Mouse (Mus musculus) hindbrain, embryonic 12.5 days (tissue): ENCODE data around the gene Prkag1. TPM values are rescaled to one million over a fixed set of nuclear protein-coding genes. Genes with fewer than 3 reads are reported as not detected.

ENCODE experiments used
- ATAC-seq: fragments of 200-750 bp; cut with Nextera tagmentation; 2 replicates; pipeline ENCODE4 v1.8.0; 2017; ENCODE audit warnings: moderate TSS enrichment; ENCODE audit not compliant: low FRiP score
- H3K27ac ChIP-seq: fragments of 300-500 bp; sonication (generic); 2 replicates; pipeline ENCODE4 v1.5.1; 2016; ENCODE audit warnings: mild to moderate bottlenecking
- H3K27me3 ChIP-seq: fragments of 300-500 bp; sonication (generic); 2 replicates; pipeline ENCODE4 v1.6.1; 2016; ENCODE audit warnings: mild to moderate bottlenecking
- H3K36me3 ChIP-seq: fragments of 300-500 bp; sonication (generic); 2 replicates; pipeline ENCODE4 v1.6.1; 2016; ENCODE audit warnings: mild to moderate bottlenecking
- H3K4me1 ChIP-seq: fragments of 300-500 bp; sonication (generic); 2 replicates; pipeline ENCODE4 v1.6.1; 2016
- H3K4me2 ChIP-seq: fragments of 300-500 bp; sonication (generic); replicated peaks from 2 replicates; pipeline ENCODE4 v1.6.1; 2016; ENCODE audit warnings: mild to moderate bottlenecking
- H3K4me3 ChIP-seq: fragments of 300-500 bp; sonication (generic); 2 replicates; pipeline ENCODE4 v1.5.1; 2016; ENCODE audit warnings: mild to moderate bottlenecking
- H3K9ac ChIP-seq: fragments of 300-500 bp; sonication (generic); 2 replicates; pipeline ENCODE4 v1.6.1; 2016; ENCODE audit warnings: mild to moderate bottlenecking, moderate library complexity
- H3K9me3 ChIP-seq: fragments of 300-500 bp; sonication (generic); replicated peaks from 2 replicates; pipeline ENCODE4 v1.6.1; 2016; ENCODE audit warnings: mild to moderate bottlenecking
- WGBS: fragments of 180-500 bp; shearing (Covaris S2); methylation state at CpG from one replicate; pipeline ENCODE4 v1.1.7; 2016; 5-methylcytosine and 5-hydroxymethylcytosine counted together
- polyA plus RNA-seq: library from polyadenylated mRNA; unstranded; fragments of >200 nt; fragmentation: Nextera tagmentation; extraction: Ambion mirVana; gene quantifications from 2 replicates; pipeline ENCODE4 v1.2.1, GENCODE M21; 2016

Prkag1 gene
- polyA plus RNA-seq, 1 experiment from 2014 or later, result 78.9 TPM

- Histone ChIP-seq H3K9ac (no peak overlapping the region), H3K27ac (no peak overlapping the region), H3K27me3 (peaks cover 59% of the 10 kb centered on the region), H3K4me1 (peaks cover 16% of the 10 kb centered on the region), H3K9me3 (no peaks in the 10 kb centered on the region), H3K4me2 (no peak overlapping the region), H3K36me3 (no peaks in the 10 kb centered on the region), H3K4me3 (no peak overlapping the region)
- WGBS, result 69% methylated on average over 4 of the region's 4 CpGs
- ATAC-seq, result no peak
These were observed 65.4 kb downstream of the Prkag1 start for GRCm38 (mm10) chr15:98765929-98766328.

Other genes starting within 250 kb of the Prkag1 start
- gene Adcy6, start 221.4 kb downstream of the Prkag1 start, polyA plus RNA-seq, result 15.9 and 18.6 TPM in 2 replicates
- 110 and 113 TPM in 2 replicates for gene Cacnb3, start 200.7 kb downstream of the Prkag1 start, polyA plus RNA-seq
- gene Ddx23, start 168.6 kb downstream of the Prkag1 start, polyA plus RNA-seq, result 21.9 and 26.6 TPM in 2 replicates
- gene Rnd1, start 154.1 kb downstream of the Prkag1 start, polyA plus RNA-seq, result 6.4 and 6.5 TPM in 2 replicates
- gene Ccdc65, start 123.3 kb downstream of the Prkag1 start, polyA plus RNA-seq, result 3.1 and 3.5 TPM in 2 replicates
- gene Fkbp11, start 103.3 kb downstream of the Prkag1 start, polyA plus RNA-seq, result 14.3 and 15.1 TPM in 2 replicates
- 65.1 and 65.2 TPM in 2 replicates for gene Arf3, start 68.3 kb downstream of the Prkag1 start, polyA plus RNA-seq
- 0.59 and 0.91 TPM in 2 replicates for gene Wnt10b, start 53.4 kb downstream of the Prkag1 start, polyA plus RNA-seq
- 8.4 and 8.6 TPM in 2 replicates for gene Wnt1, start 41.7 kb downstream of the Prkag1 start, polyA plus RNA-seq
- 0.56 and 0.65 TPM in 2 replicates for gene Ddn, start 22.0 kb downstream of the Prkag1 start, polyA plus RNA-seq
- gene Kmt2d, start 39.7 kb upstream of the Prkag1 start, polyA plus RNA-seq, result 12.2 and 12.5 TPM in 2 replicates
- gene Rhebl1, start 63.0 kb upstream of the Prkag1 start, polyA plus RNA-seq, result 22.0 and 27.0 TPM in 2 replicates
- 0.84 and 1.1 TPM in 2 replicates for gene Dhh, start 67.0 kb upstream of the Prkag1 start, polyA plus RNA-seq
- 38.4 and 39.2 TPM in 2 replicates for gene Lmbr1l, start 86.7 kb upstream of the Prkag1 start, polyA plus RNA-seq
- gene Tuba1b, start 103.0 kb upstream of the Prkag1 start, polyA plus RNA-seq, result 1,219 and 1,243 TPM in 2 replicates
- gene Gm49450, start 122.0 kb upstream of the Prkag1 start, polyA plus RNA-seq, result not detected in 2 replicates
- gene Tuba1a, start 122.2 kb upstream of the Prkag1 start, polyA plus RNA-seq, result 9,547 and 9,692 TPM in 2 replicates
- gene Tuba1c, start 198.4 kb upstream of the Prkag1 start, polyA plus RNA-seq, result 59.6 and 72.4 TPM in 2 replicates
- 23.3 and 35.6 TPM in 2 replicates for gene Prph, start 223.7 kb upstream of the Prkag1 start, polyA plus RNA-seq
- 24.1 and 29.2 TPM in 2 replicates for gene Troap, start 243.1 kb upstream of the Prkag1 start, polyA plus RNA-seq